Mouse (Mus musculus) hindbrain, embryonic 15.5 days (tissue): ENCODE results near the gene Spout1. TPM values are rescaled to one million over a fixed set of nuclear protein-coding genes. Genes with fewer than 3 reads are reported as not detected.

Source experiments
- ATAC-seq: fragments of 200-750 bp; cut with Nextera tagmentation; 2 replicates; pipeline ENCODE4 v1.8.0; 2017; ENCODE audit warnings: low read depth, moderate number of reproducible peaks, moderate TSS enrichment; ENCODE audit not compliant: low FRiP score
- H3K27ac ChIP-seq: fragments of 300-500 bp; sonication (generic); replicated peaks from 2 replicates; pipeline ENCODE4 v1.5.1; 2015; ENCODE audit warnings: mild to moderate bottlenecking, inconsistent platforms
- H3K27me3 ChIP-seq: fragments of 300-500 bp; sonication (generic); 2 replicates; pipeline ENCODE4 v1.6.1; 2015; ENCODE audit warnings: control low read depth, inconsistent platforms
- H3K36me3 ChIP-seq: fragments of 300-500 bp; sonication (generic); 2 replicates; pipeline ENCODE4 v1.6.1; 2015; ENCODE audit warnings: control low read depth, inconsistent platforms
- H3K4me1 ChIP-seq: fragments of 300-500 bp; sonication (generic); replicated peaks from 2 replicates; pipeline ENCODE4 v1.6.1; 2015; ENCODE audit warnings: control low read depth, inconsistent platforms
- H3K4me2 ChIP-seq: fragments of 300-500 bp; sonication (generic); 2 replicates; pipeline ENCODE4 v1.6.1; 2015; ENCODE audit warnings: moderate library complexity, mild to moderate bottlenecking, inconsistent platforms
- H3K4me3 ChIP-seq: fragments of 300-500 bp; sonication (generic); 2 replicates; pipeline ENCODE4 v1.5.1; 2015; ENCODE audit warnings: mild to moderate bottlenecking, inconsistent platforms
- H3K9ac ChIP-seq: fragments of 300-500 bp; sonication (generic); 2 replicates; pipeline ENCODE4 v1.6.1; 2015; ENCODE audit warnings: inconsistent platforms
- H3K9me3 ChIP-seq: fragments of 300-500 bp; sonication (generic); 2 replicates; pipeline ENCODE4 v1.6.1; 2016; ENCODE audit warnings: control low read depth, inconsistent platforms
- WGBS: fragments of 180-500 bp; shearing (Covaris S2); methylation state at CpG from one replicate; pipeline ENCODE4 v1.1.7; 2015; 5-methylcytosine and 5-hydroxymethylcytosine counted together
- polyA plus RNA-seq: library from polyadenylated mRNA; unstranded; fragments of >200 nt; fragmentation: Nextera tagmentation; extraction: Ambion mirVana; gene quantifications from 2 replicates; pipeline ENCODE4 v1.2.1, GENCODE M21; 2015

The Spout1 gene
- 62.1 and 67.1 TPM in 2 replicates for polyA plus RNA-seq

- WGBS = 2% methylated on average over 53 of the region's 54 CpGs
- Histone ChIP-seq H3K36me3 (peaks cover 34% of the 10 kb centered on the region), H3K27me3 (no peaks in the 10 kb centered on the region), H3K27ac (peak within 1 kb of the TSS; percentile 72), H3K4me2 (peak within 1 kb of the TSS; percentile 88), H3K4me1 (peaks cover 15% of the 10 kb centered on the region), H3K4me3 (peak within 1 kb of the TSS; percentile 80), H3K9ac (peak within 1 kb of the TSS; percentile 78), H3K9me3 (no peaks in the 10 kb centered on the region)
- ATAC-seq = peak; percentile 98
Measured at GRCm38 (mm10) chr2:30177700-30178675, at the start of gene Spout1. Gene Spout1 (minus strand): TSS chr2:30178459.

GRCm38 (mm10) chr2:30216293-30216692 lies 38.0 kb upstream of the Spout1 start:
- ATAC-seq = no peak
- H3K4me3 ChIP-seq = no peak overlapping the region
- no peaks in the 10 kb centered on the region for H3K27me3 ChIP-seq
- H3K9ac ChIP-seq = no peak overlapping the region
- no peak overlapping the region for H3K27ac ChIP-seq
- 96% methylated on average over 5 of the region's 5 CpGs for WGBS
- no peaks in the 10 kb centered on the region for H3K4me1 ChIP-seq
- H3K4me2 ChIP-seq = no peak overlapping the region
- no peaks in the 10 kb centered on the region for H3K9me3 ChIP-seq
- H3K36me3 ChIP-seq = no peaks in the 10 kb centered on the region

GRCm38 (mm10) chr2:30215493-30215892 lies 37.2 kb upstream of the Spout1 start:
- no peak overlapping the region for H3K4me3 ChIP-seq
- H3K27me3 ChIP-seq = no peaks in the 10 kb centered on the region
- ATAC-seq = no peak
- WGBS = 85% methylated on average over 6 of the region's 6 CpGs
- H3K4me2 ChIP-seq = no peak overlapping the region
- H3K36me3 ChIP-seq = no peaks in the 10 kb centered on the region
- H3K4me1 ChIP-seq = no peaks in the 10 kb centered on the region
- no peak overlapping the region for H3K9ac ChIP-seq
- no peaks in the 10 kb centered on the region for H3K9me3 ChIP-seq
- no peak overlapping the region for H3K27ac ChIP-seq

GRCm38 (mm10) chr2:30214745-30215144 lies 36.5 kb upstream of the Spout1 start:
- H3K27me3 ChIP-seq = no peaks in the 10 kb centered on the region
- no peak overlapping the region for H3K4me3 ChIP-seq
- no peak for ATAC-seq
- H3K9ac ChIP-seq = no peak overlapping the region
- no peak overlapping the region for H3K4me2 ChIP-seq
- H3K9me3 ChIP-seq = no peaks in the 10 kb centered on the region
- H3K36me3 ChIP-seq = no peaks in the 10 kb centered on the region
- WGBS = 89% methylated on average over 3 of the region's 3 CpGs
- H3K4me1 ChIP-seq = no peaks in the 10 kb centered on the region
- H3K27ac ChIP-seq = no peak overlapping the region

GRCm38 (mm10) chr2:30212951-30213350 lies 34.7 kb upstream of the Spout1 start:
- no peak overlapping the region for H3K9ac ChIP-seq
- H3K36me3 ChIP-seq = no peaks in the 10 kb centered on the region
- no peak overlapping the region for H3K4me3 ChIP-seq
- no peak for ATAC-seq
- no peaks in the 10 kb centered on the region for H3K9me3 ChIP-seq
- no peak overlapping the region for H3K4me2 ChIP-seq
- no peak overlapping the region for H3K27ac ChIP-seq
- WGBS = 94% methylated on average over 1 of the region's 1 CpGs
- H3K4me1 ChIP-seq = no peaks in the 10 kb centered on the region
- H3K27me3 ChIP-seq = no peaks in the 10 kb centered on the region

- H3K9me3 ChIP-seq = no peaks in the 10 kb centered on the region
- no peaks in the 10 kb centered on the region for H3K36me3 ChIP-seq
- H3K4me3 ChIP-seq = no peak overlapping the region
- H3K27me3 ChIP-seq = no peaks in the 10 kb centered on the region
- no peak overlapping the region for H3K27ac ChIP-seq
- no peak for ATAC-seq
- H3K4me1 ChIP-seq = no peaks in the 10 kb centered on the region
- H3K9ac ChIP-seq = no peak overlapping the region
- WGBS = 77% methylated on average over 4 of the region's 4 CpGs
- no peak overlapping the region for H3K4me2 ChIP-seq
Measured at GRCm38 (mm10) chr2:30212169-30212545, 33.9 kb upstream of the Spout1 start.

- Histone ChIP-seq H3K36me3 (no peaks in the 10 kb centered on the region), H3K4me2 (no peak overlapping the region), H3K4me1 (peaks cover 4% of the 10 kb centered on the region), H3K4me3 (no peak overlapping the region), H3K27me3 (no peaks in the 10 kb centered on the region), H3K9ac (no peak overlapping the region), H3K9me3 (no peaks in the 10 kb centered on the region), H3K27ac (no peak overlapping the region)
- ATAC-seq = no peak
- WGBS = 69% methylated on average over 6 of the region's 6 CpGs
Measured at GRCm38 (mm10) chr2:30211408-30212168, 33.3 kb upstream of the Spout1 start.

- 76% methylated on average over 5 of the region's 5 CpGs for WGBS
- peaks cover 17% of the 10 kb centered on the region for H3K4me1 ChIP-seq
- H3K27me3 ChIP-seq = no peaks in the 10 kb centered on the region
- H3K36me3 ChIP-seq = no peaks in the 10 kb centered on the region
- no peak overlapping the region for H3K27ac ChIP-seq
- no peak overlapping the region for H3K4me2 ChIP-seq
- H3K9ac ChIP-seq = no peak overlapping the region
- no peak overlapping the region for H3K4me3 ChIP-seq
- H3K9me3 ChIP-seq = no peaks in the 10 kb centered on the region
- no peak for ATAC-seq
Measured at GRCm38 (mm10) chr2:30207886-30208285, 29.6 kb upstream of the Spout1 start.

- no peak for ATAC-seq
- Histone ChIP-seq H3K4me1 (peaks cover 17% of the 10 kb centered on the region), H3K4me3 (no peak overlapping the region), H3K27ac (no peak overlapping the region), H3K9ac (no peak overlapping the region), H3K27me3 (no peaks in the 10 kb centered on the region), H3K36me3 (no peaks in the 10 kb centered on the region), H3K4me2 (no peak overlapping the region), H3K9me3 (no peaks in the 10 kb centered on the region)
- 80% methylated on average over 4 of the region's 4 CpGs for WGBS
Measured at GRCm38 (mm10) chr2:30207401-30207800, 29.1 kb upstream of the Spout1 start.

- Histone ChIP-seq H3K9ac (peak within 1 kb of the TSS; percentile 60), H3K4me1 (peaks cover 17% of the 10 kb centered on the region), H3K36me3 (no peaks in the 10 kb centered on the region), H3K27ac (peak within 1 kb of the TSS; percentile 81), H3K27me3 (no peaks in the 10 kb centered on the region), H3K4me3 (peak within 1 kb of the TSS; percentile 70), H3K4me2 (peak within 1 kb of the TSS; percentile 59), H3K9me3 (no peaks in the 10 kb centered on the region)
- ATAC-seq = peak; percentile 98
- WGBS = under 1% methylated on average over 44 of the region's 44 CpGs
Measured at GRCm38 (mm10) chr2:30205629-30206357, 27.5 kb upstream of the Spout1 start, which contains the start of gene Kyat1. Gene Kyat1 (minus strand): TSS chr2:30205847.

GRCm38 (mm10) chr2:30205255-30205628 lies 27.0 kb upstream of the Spout1 start:
- no peaks in the 10 kb centered on the region for H3K36me3 ChIP-seq
- peak; percentile 63 for ATAC-seq
- no peaks in the 10 kb centered on the region for H3K9me3 ChIP-seq
- peak overlapping the region; percentile 70 for H3K4me3 ChIP-seq
- H3K9ac ChIP-seq = peak overlapping the region; percentile 60
- under 1% methylated on average over 13 of the region's 13 CpGs for WGBS
- H3K4me1 ChIP-seq = peaks cover 17% of the 10 kb centered on the region
- no peaks in the 10 kb centered on the region for H3K27me3 ChIP-seq
- H3K27ac ChIP-seq = peak overlapping the region; percentile 81
- H3K4me2 ChIP-seq = peak overlapping the region; percentile 59
